Mouse (Mus musculus) R1 (cell line): ENCODE results near the gene Kdelc1.

ENCODE experiments used
- DNase-seq: peaks from one replicate; pipeline ENCODE4 v3.0.0-alpha.2; 2018; ENCODE audit warnings: low read depth, low spot score

The Kdelc1 gene

GRCm38 (mm10) chr1:44118239-44119054 lies at the start of gene Kdelc1, which contains the start of gene Bivm:
TSS of gene Kdelc1 (minus strand) at chr1:44118808.
TSS of gene Bivm (plus strand) at chr1:44118957.
- DNase-seq, result peak; percentile 98

- DNase-seq, result peak; percentile 67
Measured at GRCm38 (mm10) chr1:44167859-44168383, 49.3 kb upstream of the Kdelc1 start.

GRCm38 (mm10) chr1:44162389-44162788 lies 43.8 kb upstream of the Kdelc1 start:
- DNase-seq, result no peak

- no peak for DNase-seq
Measured at GRCm38 (mm10) chr1:44161818-44162217, 43.2 kb upstream of the Kdelc1 start.

- no peak for DNase-seq
Measured at GRCm38 (mm10) chr1:44158317-44158716, 39.7 kb upstream of the Kdelc1 start.

- peak; percentile 28 for DNase-seq
Measured at GRCm38 (mm10) chr1:44155287-44155686, 36.7 kb upstream of the Kdelc1 start.

- DNase-seq, result peak; percentile 16
Measured at GRCm38 (mm10) chr1:44148706-44149105, 30.1 kb upstream of the Kdelc1 start.

- peak; percentile 95 for DNase-seq
Measured at GRCm38 (mm10) chr1:44147563-44148381, 29.2 kb upstream of the Kdelc1 start, which contains the start of gene Ercc5. TSS of gene Ercc5 (plus strand) at chr1:44147744.

GRCm38 (mm10) chr1:44142747-44143146 lies 24.1 kb upstream of the Kdelc1 start:
- DNase-seq, result no peak

GRCm38 (mm10) chr1:44140232-44140631 lies 21.6 kb upstream of the Kdelc1 start:
- DNase-seq, result no peak

GRCm38 (mm10) chr1:44129929-44130581 lies 11.4 kb upstream of the Kdelc1 start:
- DNase-seq, result no peak

- DNase-seq, result no peak
Measured at GRCm38 (mm10) chr1:44125590-44125989, 7.0 kb upstream of the Kdelc1 start.

- no peak for DNase-seq
Measured at GRCm38 (mm10) chr1:44122256-44122655, 3.6 kb upstream of the Kdelc1 start.

GRCm38 (mm10) chr1:44120074-44120406 lies 1.4 kb upstream of the Kdelc1 start:
- no peak for DNase-seq

GRCm38 (mm10) chr1:44119201-44120073 lies 829 bp upstream of the Kdelc1 start:
- DNase-seq, result peak; percentile 82

- no peak for DNase-seq
Measured at GRCm38 (mm10) chr1:44117571-44117970, 1.0 kb downstream of the Kdelc1 start.

GRCm38 (mm10) chr1:44102939-44103338 lies 15.7 kb downstream of the Kdelc1 start:
- peak; percentile 23 for DNase-seq

- peak; percentile 95 for DNase-seq
Measured at GRCm38 (mm10) chr1:44102259-44102717, 16.3 kb downstream of the Kdelc1 start, which contains the start of gene Tex30. TSS of gene Tex30 (minus strand) at chr1:44102441.

- peak; percentile 53 for DNase-seq
Measured at GRCm38 (mm10) chr1:44101448-44102225, 17.0 kb downstream of the Kdelc1 start.

- DNase-seq, result peak; percentile 72
Measured at GRCm38 (mm10) chr1:44064625-44065024, 54.0 kb downstream of the Kdelc1 start.
